Mouse (Mus musculus): ENCODE data around the gene Saxo2. TPM values are rescaled to one million over a fixed set of nuclear protein-coding genes. Genes with fewer than 3 reads are reported as not detected.
A peak's percentile ranks its signal among the peaks of the same experiment; 100 is the strongest.

Gene Saxo2
- polyA plus RNA-seq (2012; rRNA removed): 3.8 and 5.0 TPM in 2 replicates

- Histone ChIP-seq H3K4me3 (ENCODE audit: insufficient read depth, low read depth, low read length) (peak within 1 kb of the TSS; percentile 70), H3K27me3 (replicated peaks; ENCODE audit: control insufficient read depth, insufficient read depth, low read length) (no peaks in the 10 kb centered on the region), H3K4me1 (ENCODE audit: control insufficient read depth, insufficient read depth, low read length) (no peaks in the 10 kb centered on the region; the same call in 1 of the 2 replicates), H3K27ac (ENCODE audit: insufficient read depth, low read depth, low read length) (no peak within 1 kb of the TSS; the same call in 1 of the 2 replicates), H3K36me3 (ENCODE audit: control insufficient read depth, insufficient read depth, low read length) (no peaks in the 10 kb centered on the region)
- DNase-seq: peak; percentile 98
- under 1% methylated on average over 46 of the region's 46 CpGs for WGBS
- TF ChIP-seq POLR2A (IDR thresholded peaks at IDR 0.05; ENCODE audit: low read depth, low read length) (no peak), CTCF (conservative IDR thresholded peaks at IDR 0.05; ENCODE audit: insufficient read depth, insufficient read length, low read depth, low read length) (no peak)
Measured at GRCm38 (mm10) chr7:82648353-82649080, at the start of gene Saxo2, which contains the start of gene Efl1. TSS of gene Saxo2 (minus strand) at chr7:82648528. TSS of gene Efl1 (plus strand) at chr7:82648614.

GRCm38 (mm10) chr7:82697668-82698067 lies 49.3 kb upstream of the Saxo2 start:
- H3K4me3 ChIP-seq (ENCODE audit: insufficient read depth, low read depth, low read length): no peak overlapping the region
- TF ChIP-seq POLR2A (IDR thresholded peaks at IDR 0.05; ENCODE audit: low read depth, low read length) (no peak), CTCF (conservative IDR thresholded peaks at IDR 0.05; ENCODE audit: insufficient read depth, insufficient read length, low read depth, low read length) (peak; percentile 55)
- no peak overlapping the region for H3K27ac ChIP-seq (ENCODE audit: insufficient read depth, low read depth, low read length)
- peaks cover 1% of the 10 kb centered on the region; the same call in 1 of the 2 replicates for H3K36me3 ChIP-seq (ENCODE audit: control insufficient read depth, insufficient read depth, low read length)
- WGBS: 86% methylated on average over 8 of the region's 8 CpGs
- H3K27me3 ChIP-seq (replicated peaks; ENCODE audit: control insufficient read depth, insufficient read depth, low read length): no peaks in the 10 kb centered on the region
- DNase-seq: no peak
- H3K4me1 ChIP-seq (ENCODE audit: control insufficient read depth, insufficient read depth, low read length): no peaks in the 10 kb centered on the region

GRCm38 (mm10) chr7:82691021-82691738 lies 42.9 kb upstream of the Saxo2 start:
- H3K36me3 ChIP-seq (ENCODE audit: control insufficient read depth, insufficient read depth, low read length): 0 out of 2 replicates have a peak, but pooled peaks cover 1% of the 10 kb centered on the region
- 74% methylated on average over 6 of the region's 6 CpGs for WGBS
- H3K4me1 ChIP-seq (ENCODE audit: control insufficient read depth, insufficient read depth, low read length): no peaks in the 10 kb centered on the region
- H3K4me3 ChIP-seq (ENCODE audit: insufficient read depth, low read depth, low read length): no peak overlapping the region
- no peaks in the 10 kb centered on the region for H3K27me3 ChIP-seq (replicated peaks; ENCODE audit: control insufficient read depth, insufficient read depth, low read length)
- DNase-seq: no peak
- no peak for TF ChIP-seq POLR2A (IDR thresholded peaks at IDR 0.05; ENCODE audit: low read depth, low read length)
- TF ChIP-seq CTCF (conservative IDR thresholded peaks at IDR 0.05; ENCODE audit: insufficient read depth, insufficient read length, low read depth, low read length): no peak
- no peak overlapping the region for H3K27ac ChIP-seq (ENCODE audit: insufficient read depth, low read depth, low read length)

GRCm38 (mm10) chr7:82688736-82689135 lies 40.4 kb upstream of the Saxo2 start:
- 0 out of 2 replicates have a peak, but pooled peaks cover 1% of the 10 kb centered on the region for H3K36me3 ChIP-seq (ENCODE audit: control insufficient read depth, insufficient read depth, low read length)
- WGBS: 56% methylated on average over 3 of the region's 3 CpGs
- peak; percentile 27 for DNase-seq
- no peak overlapping the region for H3K4me3 ChIP-seq (ENCODE audit: insufficient read depth, low read depth, low read length)
- H3K27me3 ChIP-seq (replicated peaks; ENCODE audit: control insufficient read depth, insufficient read depth, low read length): no peaks in the 10 kb centered on the region
- TF ChIP-seq POLR2A (IDR thresholded peaks at IDR 0.05; ENCODE audit: low read depth, low read length) (no peak), CTCF (conservative IDR thresholded peaks at IDR 0.05; ENCODE audit: insufficient read depth, insufficient read length, low read depth, low read length) (no peak)
- no peaks in the 10 kb centered on the region for H3K4me1 ChIP-seq (ENCODE audit: control insufficient read depth, insufficient read depth, low read length)
- no peak overlapping the region for H3K27ac ChIP-seq (ENCODE audit: insufficient read depth, low read depth, low read length)

- Histone ChIP-seq H3K27ac (ENCODE audit: insufficient read depth, low read depth, low read length) (no peak overlapping the region), H3K4me3 (ENCODE audit: insufficient read depth, low read depth, low read length) (no peak overlapping the region), H3K4me1 (ENCODE audit: control insufficient read depth, insufficient read depth, low read length) (no peaks in the 10 kb centered on the region), H3K27me3 (replicated peaks; ENCODE audit: control insufficient read depth, insufficient read depth, low read length) (no peaks in the 10 kb centered on the region), H3K36me3 (ENCODE audit: control insufficient read depth, insufficient read depth, low read length) (peaks cover 4% of the 10 kb centered on the region)
- 97% methylated on average over 5 of the region's 5 CpGs for WGBS
- TF ChIP-seq CTCF (conservative IDR thresholded peaks at IDR 0.05; ENCODE audit: insufficient read depth, insufficient read length, low read depth, low read length) (no peak), POLR2A (IDR thresholded peaks at IDR 0.05; ENCODE audit: low read depth, low read length) (no peak)
- no peak for DNase-seq
Measured at GRCm38 (mm10) chr7:82679901-82680300, 31.6 kb upstream of the Saxo2 start.

GRCm38 (mm10) chr7:82676834-82677233 lies 28.5 kb upstream of the Saxo2 start:
- no peak for DNase-seq
- TF ChIP-seq POLR2A (IDR thresholded peaks at IDR 0.05; ENCODE audit: low read depth, low read length) (no peak), CTCF (conservative IDR thresholded peaks at IDR 0.05; ENCODE audit: insufficient read depth, insufficient read length, low read depth, low read length) (no peak; the same call in 1 of the 2 replicates)
- Histone ChIP-seq H3K4me3 (ENCODE audit: insufficient read depth, low read depth, low read length) (no peak overlapping the region), H3K27ac (ENCODE audit: insufficient read depth, low read depth, low read length) (no peak overlapping the region), H3K27me3 (replicated peaks; ENCODE audit: control insufficient read depth, insufficient read depth, low read length) (no peaks in the 10 kb centered on the region), H3K36me3 (ENCODE audit: control insufficient read depth, insufficient read depth, low read length) (peaks cover 1% of the 10 kb centered on the region; the same call in 1 of the 2 replicates), H3K4me1 (ENCODE audit: control insufficient read depth, insufficient read depth, low read length) (no peaks in the 10 kb centered on the region)
- 77% methylated on average over 6 of the region's 6 CpGs for WGBS

- Histone ChIP-seq H3K4me3 (ENCODE audit: insufficient read depth, low read depth, low read length) (no peak overlapping the region), H3K4me1 (ENCODE audit: control insufficient read depth, insufficient read depth, low read length) (no peaks in the 10 kb centered on the region), H3K36me3 (ENCODE audit: control insufficient read depth, insufficient read depth, low read length) (no peaks in the 10 kb centered on the region; the same call in 1 of the 2 replicates), H3K27ac (ENCODE audit: insufficient read depth, low read depth, low read length) (no peak overlapping the region), H3K27me3 (replicated peaks; ENCODE audit: control insufficient read depth, insufficient read depth, low read length) (no peaks in the 10 kb centered on the region)
- WGBS: 55% methylated on average over 5 of the region's 5 CpGs
- TF ChIP-seq CTCF (conservative IDR thresholded peaks at IDR 0.05; ENCODE audit: insufficient read depth, insufficient read length, low read depth, low read length): no peak
- TF ChIP-seq POLR2A (IDR thresholded peaks at IDR 0.05; ENCODE audit: low read depth, low read length): no peak
- no peak for DNase-seq
Measured at GRCm38 (mm10) chr7:82676001-82676400, 27.7 kb upstream of the Saxo2 start.
